Mouse (Mus musculus) E14TG2a.4 (cell line): ENCODE measurements at regions not wholly inside any gene's neighbourhood (a gene's known extent, or its start where the extent isn't known, plus 50 kb on each side); places are given as distances from the start of the nearest gene placed in this dataset.

ENCODE experiments used
- CTCF ChIP-seq: conservative IDR thresholded peaks from 2 replicates; pipeline ENCODE4 v1.5.1; 2014; ENCODE audit warnings: low read length
- NANOG ChIP-seq: IDR thresholded peaks from 2 replicates; pipeline ENCODE4 v1.6.1; 2014; ENCODE audit warnings: borderline replicate concordance, low read length, mixed read lengths

DNA sequence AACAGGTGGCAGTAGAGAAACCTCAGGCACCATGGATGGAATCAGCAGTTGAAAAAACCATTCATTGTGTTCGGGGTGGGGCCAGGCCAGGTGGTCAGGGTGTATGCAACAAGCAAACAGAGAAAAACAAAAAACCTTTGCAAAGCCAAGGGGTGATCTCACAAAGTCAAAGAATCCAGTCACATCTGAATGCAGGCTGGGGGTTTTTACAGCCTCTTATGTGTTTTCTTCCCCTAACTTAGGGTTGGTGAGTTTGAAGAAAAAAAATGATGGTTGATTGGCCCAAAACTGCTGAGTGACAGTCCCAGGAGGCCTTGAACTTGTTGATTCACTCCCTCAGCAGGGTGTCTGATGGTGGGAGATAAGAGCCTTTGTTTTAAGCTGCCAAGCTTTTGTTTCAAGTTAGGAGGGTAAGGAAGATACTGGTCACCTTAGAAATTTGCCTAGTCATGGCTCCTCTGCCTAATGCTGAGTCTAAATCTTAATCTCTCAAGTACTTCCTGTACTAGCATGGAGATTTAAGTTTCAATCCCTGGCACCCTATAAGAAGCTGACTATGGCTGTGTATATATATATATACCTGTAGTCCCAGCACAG lies 166.0 kb upstream of the Thsd7b start:
- TF ChIP-seq CTCF (no peak), NANOG (peak; percentile 35; the same call in 1 of the 2 replicates)
